Mouse (Mus musculus) retina, postnatal 7 days (tissue): Measurements from ENCODE around the gene Sh2b2.
"Not testable (repeated sequence)": the region's sequence is repeated elsewhere in the genome, so short reads cannot be mapped to it uniquely, and the experiment has no call there.

Source experiments
- DNase-seq: peaks from one replicate; pipeline ENCODE4 v3.0.0-alpha.2; 2012; ENCODE audit warnings: low read depth, low spot score

Sh2b2 gene

GRCm38 (mm10) chr5:136240381-136240780 lies 6.0 kb downstream of the Sh2b2 start:
- no peak for DNase-seq

GRCm38 (mm10) chr5:136237607-136238006 lies 8.7 kb downstream of the Sh2b2 start:
- DNase-seq, result no peak

DNA sequence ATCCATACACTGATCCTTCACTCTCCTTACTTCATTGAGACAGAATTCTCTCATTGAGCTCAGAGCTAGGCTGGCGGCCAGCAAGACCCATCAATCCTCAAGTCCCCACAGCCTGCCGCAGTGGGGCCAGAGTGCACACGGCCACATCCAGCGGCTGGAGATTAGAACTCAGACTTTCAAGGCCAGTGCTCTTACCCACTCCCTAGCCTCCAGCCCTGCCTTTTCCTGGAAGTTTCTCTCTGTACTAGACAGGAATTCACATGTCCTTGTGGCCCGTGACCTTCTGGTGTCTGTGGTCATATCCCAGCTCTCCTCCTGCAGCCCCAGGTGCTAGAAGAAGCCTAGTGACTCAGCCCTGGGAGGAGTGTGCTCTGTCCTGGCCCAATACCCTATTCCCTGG lies 9.7 kb downstream of the Sh2b2 start:
- DNase-seq, result no peak

DNA sequence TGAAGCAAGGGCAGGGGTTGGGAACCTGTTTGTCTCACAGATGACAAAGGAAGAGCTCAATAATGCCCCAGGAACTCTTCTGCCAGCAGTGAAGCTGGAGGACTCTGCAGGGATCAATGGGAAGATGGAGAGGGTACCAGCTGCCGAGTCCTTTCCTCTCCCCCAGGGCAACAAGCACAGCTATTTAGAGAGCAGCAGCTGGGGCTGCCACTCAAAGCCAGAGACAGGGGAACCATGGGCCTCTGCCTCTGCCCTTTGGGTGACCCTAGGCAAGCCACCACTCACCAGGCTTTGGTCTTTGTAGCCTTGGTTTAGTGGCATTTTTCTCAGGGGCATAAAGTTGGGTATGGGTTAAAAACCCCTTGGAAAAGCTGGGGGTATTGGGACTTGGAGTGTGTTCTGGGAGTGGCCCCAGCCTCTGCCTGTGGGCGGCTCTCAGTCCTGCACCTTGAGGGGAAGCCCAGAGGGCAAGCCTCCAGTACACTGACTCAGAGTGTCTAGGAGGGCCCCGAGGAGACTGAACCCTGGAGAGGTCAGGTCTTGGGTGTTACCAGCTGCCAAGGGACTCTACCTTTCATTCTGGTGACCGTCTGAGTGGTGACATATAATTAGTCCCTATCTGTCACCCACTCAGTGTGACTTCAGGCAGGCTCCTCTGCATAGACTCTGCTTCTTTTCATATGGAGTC lies 15.9 kb downstream of the Sh2b2 start:
- DNase-seq, result no peak

DNA sequence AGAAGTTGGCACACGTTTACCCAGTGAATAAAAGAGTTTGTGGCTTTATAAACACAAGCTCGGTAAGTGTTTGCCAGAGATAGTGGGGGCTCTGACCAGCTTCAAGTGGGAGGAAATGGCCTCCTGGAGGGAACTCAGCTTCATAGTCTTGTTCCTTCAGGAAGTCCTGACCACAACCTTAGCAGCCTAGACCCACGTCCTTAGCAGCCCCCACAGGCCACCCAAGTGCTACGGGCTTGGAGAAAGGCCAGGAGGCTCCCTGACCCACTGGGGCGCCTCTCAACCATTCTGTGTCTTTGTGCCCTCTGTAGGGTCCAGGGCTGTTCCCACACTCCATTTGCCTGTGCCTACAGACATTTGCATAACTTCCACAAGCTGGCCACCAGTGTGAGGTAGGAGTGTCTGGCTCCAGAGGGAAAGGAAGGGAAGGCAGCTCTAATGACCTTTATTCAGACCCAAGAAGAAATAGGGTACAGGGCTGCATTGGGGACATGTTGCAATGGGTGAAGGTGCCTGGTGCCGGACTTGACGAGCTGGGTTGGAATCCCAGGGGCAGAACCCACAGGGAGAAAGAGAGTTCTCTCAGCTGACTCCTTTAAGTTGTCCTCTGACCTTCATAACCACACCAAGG lies 20.0 kb downstream of the Sh2b2 start:
- DNase-seq, result no peak

- no peak for DNase-seq
Measured at GRCm38 (mm10) chr5:136218585-136218984, 27.8 kb downstream of the Sh2b2 start.

DNA sequence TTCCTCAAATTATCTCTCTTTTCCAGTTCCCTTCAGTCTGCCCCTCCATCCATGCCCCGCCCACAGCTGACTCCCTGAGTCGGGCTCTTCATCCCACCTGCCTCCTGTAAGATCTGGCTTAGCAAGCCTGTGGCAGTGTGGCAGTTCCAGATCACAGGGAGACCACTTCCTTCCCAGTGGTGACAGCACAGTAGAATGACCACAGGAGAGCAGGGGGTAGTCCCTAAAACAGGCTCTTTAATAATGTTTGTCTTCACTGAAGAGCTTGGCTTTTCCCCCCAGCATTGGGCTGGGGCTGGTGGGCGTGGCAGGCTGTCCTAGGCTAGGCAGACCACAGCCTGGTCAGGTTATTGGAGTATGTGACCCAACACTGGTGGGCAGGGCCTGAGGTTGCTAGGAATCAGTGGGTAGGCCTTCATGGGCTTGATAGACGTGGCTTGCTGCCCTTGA lies 28.4 kb downstream of the Sh2b2 start:
- DNase-seq, result no peak

DNA sequence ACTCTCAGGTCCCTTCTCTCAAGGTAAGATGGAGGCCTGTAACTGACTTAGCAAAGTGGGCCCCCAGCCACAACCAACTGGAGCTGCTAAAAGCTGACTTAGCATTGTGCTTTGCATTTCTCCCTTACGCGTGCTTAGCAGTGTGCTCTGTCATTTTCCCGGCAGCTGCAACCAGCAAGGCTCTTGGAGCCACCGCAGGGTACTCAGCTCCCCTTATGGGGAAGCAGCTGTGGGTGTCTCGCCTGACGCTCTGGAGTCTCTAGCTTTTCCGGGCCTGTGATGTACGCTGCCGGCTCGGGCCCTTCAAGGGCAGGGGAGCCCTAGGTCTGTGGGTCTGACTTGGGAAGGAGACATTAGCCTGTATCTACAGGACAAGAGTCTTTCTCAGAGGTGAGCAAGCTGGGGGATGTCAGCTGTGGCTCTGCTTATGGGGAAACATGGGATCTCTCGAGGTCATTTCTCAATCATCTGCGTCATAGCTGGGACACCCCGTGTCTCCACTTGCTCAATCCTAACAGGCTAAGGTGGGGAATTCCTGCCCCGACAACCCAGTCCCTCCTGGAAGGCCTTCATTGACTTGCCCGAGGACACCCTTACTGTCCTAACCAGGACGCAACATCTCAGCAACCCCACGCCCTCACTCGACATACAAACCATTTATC lies 29.2 kb downstream of the Sh2b2 start:
- no peak for DNase-seq

DNA sequence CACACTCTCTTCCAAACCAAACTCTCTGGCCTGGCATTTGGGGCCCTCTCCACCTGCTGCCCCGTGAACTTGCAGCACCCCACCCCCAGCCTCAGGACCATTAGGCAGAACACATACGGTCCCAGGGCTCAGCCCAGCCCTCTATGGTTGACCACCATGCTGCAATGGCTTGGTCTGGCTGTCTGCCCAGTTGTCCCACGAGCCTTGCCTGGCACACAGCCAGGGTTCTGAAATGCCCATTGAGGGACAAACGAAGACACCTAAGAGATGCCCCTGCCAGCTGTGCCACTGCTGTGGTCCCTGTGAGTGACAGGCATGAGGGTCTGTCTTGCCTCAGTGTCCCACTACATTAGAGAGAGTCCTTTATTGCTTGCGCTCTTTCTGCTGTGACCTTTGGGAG lies 30.4 kb downstream of the Sh2b2 start:
- no peak for DNase-seq

DNA sequence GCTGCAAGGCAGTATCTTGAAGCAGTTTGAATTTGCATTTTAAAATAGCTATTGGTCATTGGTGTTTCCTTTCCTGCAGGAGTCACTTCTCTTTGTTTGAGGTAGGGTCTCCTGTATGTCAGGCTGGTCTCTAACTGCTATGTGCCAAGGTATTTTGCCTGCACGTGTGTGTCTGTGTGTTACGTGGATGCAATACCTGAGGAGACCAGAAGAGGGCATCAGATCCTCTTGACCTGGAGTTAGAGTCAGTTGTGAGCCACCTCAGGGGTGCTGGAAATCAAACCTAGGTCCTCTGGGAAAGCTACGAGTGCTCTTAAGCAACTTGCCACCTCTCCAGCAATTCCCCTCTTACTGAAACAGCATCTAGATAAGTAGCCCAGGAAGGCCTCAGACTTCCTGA lies 31.1 kb downstream of the Sh2b2 start:
- DNase-seq, result no peak

GRCm38 (mm10) chr5:136213716-136214115 lies 32.6 kb downstream of the Sh2b2 start:
- no peak for DNase-seq

DNA sequence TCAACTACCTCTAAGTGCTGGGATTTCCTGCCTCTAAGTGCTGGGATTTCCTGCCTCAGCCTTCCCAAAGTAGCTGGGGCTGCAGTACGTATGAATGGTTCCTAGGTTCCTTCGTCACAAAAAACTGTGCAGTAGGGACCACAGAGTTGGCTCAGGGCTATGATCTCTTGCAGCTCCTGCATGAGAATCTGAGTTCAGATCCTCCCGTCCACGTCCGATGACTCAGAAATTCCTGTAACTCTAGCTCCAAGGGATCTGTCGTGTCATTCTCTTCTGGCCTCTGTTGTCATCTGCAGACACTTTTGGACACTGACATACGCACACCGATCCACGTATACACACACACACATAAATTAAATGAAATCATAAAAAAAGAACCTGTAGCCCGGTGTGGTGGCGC lies 33.6 kb downstream of the Sh2b2 start:
- no peak for DNase-seq

- DNase-seq, result not testable (repeated sequence)
Measured at GRCm38 (mm10) chr5:136211341-136212102, 34.8 kb downstream of the Sh2b2 start.

- no peak for DNase-seq
Measured at GRCm38 (mm10) chr5:136210549-136210948, 35.8 kb downstream of the Sh2b2 start.

DNA sequence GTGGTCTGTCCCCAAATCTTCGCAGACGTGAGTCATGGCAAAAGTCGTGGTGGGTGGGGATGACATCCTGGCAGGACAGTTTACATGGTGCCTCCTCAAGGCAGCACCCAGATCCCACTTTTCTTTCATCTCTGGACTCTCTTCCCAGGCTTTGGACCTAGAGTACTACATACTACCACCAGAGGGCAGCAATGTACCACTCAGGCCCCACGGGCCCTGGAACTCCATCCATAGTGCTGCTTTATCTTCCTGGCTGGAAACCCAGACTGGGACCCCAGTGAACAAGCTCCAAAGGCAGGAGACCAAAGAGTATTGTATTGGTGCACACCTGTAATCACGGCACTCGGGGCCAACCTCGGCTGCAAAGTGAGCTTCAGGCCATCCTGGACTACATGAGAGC lies 44.5 kb downstream of the Sh2b2 start:
- peak; percentile 72 for DNase-seq

DNA sequence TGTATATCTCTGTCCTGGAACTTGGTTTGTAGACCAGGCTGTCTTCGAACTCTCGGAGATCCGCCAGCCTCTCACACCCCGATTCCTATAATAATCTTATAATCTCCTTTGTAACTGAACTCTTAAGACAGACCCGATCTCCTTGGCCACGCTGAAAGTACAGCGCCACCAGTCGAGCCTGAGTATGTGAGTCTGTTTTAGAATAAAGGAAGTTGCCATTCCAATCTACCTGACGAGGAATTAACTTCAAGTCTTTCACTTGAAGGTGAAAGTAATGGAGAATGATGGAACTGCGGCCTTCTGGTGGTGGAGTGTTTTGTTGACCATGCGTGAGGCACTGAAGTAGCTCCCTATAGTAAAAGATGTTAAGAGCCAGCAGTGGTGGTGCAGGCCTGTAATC lies 46.8 kb downstream of the Sh2b2 start:
- no peak for DNase-seq

DNA sequence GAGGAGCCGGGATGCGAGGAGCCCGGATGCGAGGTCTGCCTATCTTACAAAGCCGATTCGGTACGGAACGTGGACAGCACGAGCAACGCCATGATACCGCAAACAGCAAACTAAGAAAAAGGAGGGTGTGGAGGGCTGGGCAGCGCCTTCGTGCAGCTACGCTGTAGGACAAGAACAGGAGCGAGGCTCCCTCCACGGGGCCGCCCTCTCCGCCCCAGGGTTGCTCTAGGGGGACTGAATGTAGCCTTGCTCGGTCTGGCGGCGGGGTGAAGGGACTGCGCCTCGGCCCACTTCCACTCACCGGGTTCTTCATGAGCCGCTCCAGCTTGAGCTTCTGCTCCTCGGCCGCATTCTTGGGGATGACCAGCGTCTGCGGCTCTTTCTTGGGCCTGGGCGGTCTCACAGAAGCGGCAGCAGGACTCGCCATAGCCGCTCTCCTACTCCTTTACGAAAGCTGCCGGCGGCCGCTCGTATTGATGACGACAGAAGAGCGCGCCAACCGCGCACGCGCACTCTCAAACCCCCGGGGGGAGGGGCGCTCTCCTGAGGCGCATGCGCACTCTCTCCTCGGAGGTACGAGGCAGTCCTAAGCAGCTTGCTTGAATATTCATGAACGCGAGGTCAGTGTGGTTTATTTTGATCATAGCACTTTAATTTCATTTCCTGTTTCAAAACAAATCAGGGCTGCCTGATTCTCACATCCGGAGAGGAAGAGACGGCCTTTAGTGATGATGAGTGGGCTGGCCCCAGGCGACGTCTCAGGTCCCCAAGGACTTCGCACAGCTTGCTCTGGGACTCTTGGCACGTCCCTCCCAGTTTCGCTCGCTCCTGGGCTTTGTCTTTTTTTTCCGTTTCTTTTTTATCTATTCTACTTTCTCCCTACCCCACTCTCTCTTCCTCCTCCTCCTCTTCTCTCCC lies 47.6 kb downstream of the Sh2b2 start, which contains the start of gene Prkrip1:
TSS of gene Prkrip1 (minus strand) at position 490 of the 918 bp plus-strand sequence.
- peak; percentile 94 for DNase-seq

- no peak for DNase-seq
Measured at GRCm38 (mm10) chr5:136191870-136192269, 54.5 kb downstream of the Sh2b2 start.

GRCm38 (mm10) chr5:136186723-136187122 lies 59.6 kb downstream of the Sh2b2 start:
- peak; percentile 38 for DNase-seq

DNA sequence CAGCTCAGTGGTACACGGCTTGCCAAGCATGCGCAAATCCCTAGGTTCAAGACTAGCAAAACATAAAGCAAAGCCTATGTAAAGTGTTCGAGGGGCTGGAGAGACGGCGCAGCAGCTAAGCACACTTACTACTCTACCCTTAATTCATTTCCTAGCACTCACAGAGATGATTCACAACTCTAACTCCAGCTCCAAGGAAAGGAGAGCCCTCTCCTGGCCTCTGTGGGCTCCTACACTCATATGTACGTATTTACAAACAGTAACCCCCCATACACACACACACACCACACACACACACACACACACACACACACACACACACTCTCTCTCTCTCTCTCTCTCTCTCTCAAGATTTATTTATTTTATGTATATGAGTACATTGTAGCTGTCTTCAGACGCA lies 62.6 kb downstream of the Sh2b2 start:
- no peak for DNase-seq

GRCm38 (mm10) chr5:136182830-136183229 lies 63.5 kb downstream of the Sh2b2 start:
- no peak for DNase-seq
